Mouse (Mus musculus) MEL (cell line): Measurements from ENCODE around the gene 1700029H14Rik. TPM values are rescaled to one million over a fixed set of nuclear protein-coding genes. Genes with fewer than 3 reads are reported as not detected.

Experiments
- DNase-seq: peaks from one replicate; pipeline ENCODE4 v3.0.0; 2011; ENCODE audit warnings: low read depth, low spot score
- H3K27ac ChIP-seq: 2 replicates; pipeline ENCODE4 v1.5.1; 2012; ENCODE audit warnings: low read depth, mild to moderate bottlenecking, control low read depth, low read length, moderate library complexity; ENCODE audit not compliant: control insufficient read depth
- H3K27me3 ChIP-seq, 2 experiments: fragments of 150-350 bp in 1 of 2; sonication (generic) in 1 of 2; 2 replicates each; pipeline ENCODE4 v1.6.1; 2012; ENCODE audit warnings: low read length in 2 of 2, mild to moderate bottlenecking in 2 of 2, improper control_type of control experiment in 1 of 2, moderate library complexity in 1 of 2; ENCODE audit not compliant: insufficient read depth in 2 of 2, control insufficient read depth in 1 of 2
- H3K36me3 ChIP-seq, 2 experiments: 2 replicates each; pipeline ENCODE4 v1.6.1; 2012 to 2014; ENCODE audit warnings: low read length in 2 of 2, improper control_type of control experiment in 1 of 2, inconsistent platforms in 1 of 2, mild to moderate bottlenecking in 1 of 2; ENCODE audit not compliant: insufficient read depth in 2 of 2, control insufficient read depth in 1 of 2
- H3K4me1 ChIP-seq, 2 experiments: fragments of 150-350 bp in 1 of 2; sonication (generic) in 1 of 2; 2 replicates each; pipeline ENCODE4 v1.6.1; 2012; ENCODE audit warnings: low read length in 2 of 2, improper control_type of control experiment in 1 of 2, mild to moderate bottlenecking in 1 of 2; ENCODE audit not compliant: insufficient read depth in 2 of 2, control insufficient read depth in 1 of 2
- H3K4me3 ChIP-seq, 2 experiments: fragments of 150-350 bp in 1 of 2; sonication (generic) in 1 of 2; 2 replicates each; pipeline ENCODE4 v1.5.1; 2012; ENCODE audit warnings: low read depth in 2 of 2, low read length in 2 of 2, mild to moderate bottlenecking in 2 of 2, moderate library complexity in 2 of 2, control low read depth in 1 of 2, improper control_type of control experiment in 1 of 2; ENCODE audit not compliant: control insufficient read depth in 1 of 2, insufficient read depth in 1 of 2
- H3K79me2 ChIP-seq: 2 replicates; pipeline ENCODE4 v1.6.1; 2012; ENCODE audit warnings: mild to moderate bottlenecking, low read length, moderate library complexity; ENCODE audit not compliant: control insufficient read depth, poor library complexity, insufficient read depth
- H3K9ac ChIP-seq: 2 replicates; pipeline ENCODE4 v1.6.1; 2012; ENCODE audit warnings: low read depth, mild to moderate bottlenecking, control low read depth, low read length, moderate library complexity; ENCODE audit not compliant: control insufficient read depth, poor library complexity, severe bottlenecking
- H3K9me3 ChIP-seq: fragments of 150-350 bp; sonication (generic); replicated peaks from 2 replicates; pipeline ENCODE4 v1.6.1; 2012; ENCODE audit warnings: mild to moderate bottlenecking, low read length, improper control_type of control experiment, moderate library complexity; ENCODE audit not compliant: insufficient read depth
- BHLHE40 ChIP-seq: IDR thresholded peaks from 2 replicates; pipeline ENCODE4 v1.6.1; 2012; ENCODE audit warnings: low read depth, mild to moderate bottlenecking, inconsistent platforms, low read length, improper control_type of control experiment, borderline replicate concordance
- CHD1 ChIP-seq: IDR thresholded peaks from 2 replicates; pipeline ENCODE4 v1.6.1; 2012; ENCODE audit warnings: low read depth, mild to moderate bottlenecking, inconsistent platforms, low read length, improper control_type of control experiment
- CHD2 ChIP-seq: IDR thresholded peaks from 2 replicates; pipeline ENCODE4 v1.6.1; 2011; ENCODE audit warnings: low read length, improper control_type of control experiment
- CTCF ChIP-seq, 3 experiments: IDR thresholded peaks in 2 of 3; conservative IDR thresholded peaks in 1 of 3; 2 replicates each; pipeline ENCODE4 v1.5.1; 2011 to 2012; ENCODE audit warnings: low read length in 3 of 3, low read depth in 2 of 3, mild to moderate bottlenecking in 2 of 3, improper control_type of control experiment in 1 of 3, inconsistent platforms in 1 of 3, mixed read lengths in 1 of 3, moderate library complexity in 1 of 3; ENCODE audit not compliant: control insufficient read depth in 1 of 3, insufficient read depth in 1 of 3, poor library complexity in 1 of 3, severe bottlenecking in 1 of 3
- E2F4 ChIP-seq: IDR thresholded peaks from 2 replicates; pipeline ENCODE4 v1.6.1; 2011; ENCODE audit warnings: low read depth, low read length, improper control_type of control experiment, borderline replicate concordance
- ELF1 ChIP-seq: IDR thresholded peaks from 2 replicates; pipeline ENCODE4 v1.6.1; 2014; ENCODE audit warnings: low read depth, mild to moderate bottlenecking, inconsistent platforms, low read length, improper control_type of control experiment, moderate library complexity
- EP300 ChIP-seq, 2 experiments: IDR thresholded peaks; 2 replicates each; pipeline ENCODE4 v1.6.1; 2011; ENCODE audit warnings: improper control_type of control experiment in 2 of 2, low read length in 2 of 2, low read depth in 1 of 2, mild to moderate bottlenecking in 1 of 2
- ETS1 ChIP-seq: IDR thresholded peaks from 2 replicates; pipeline ENCODE4 v1.6.1; 2012; ENCODE audit warnings: low read depth, mild to moderate bottlenecking, inconsistent platforms, low read length, improper control_type of control experiment, moderate library complexity
- GABPA ChIP-seq: IDR thresholded peaks from 2 replicates; pipeline ENCODE4 v1.6.1; 2012; ENCODE audit warnings: low read depth, mild to moderate bottlenecking, inconsistent platforms, low read length, improper control_type of control experiment, moderate library complexity
- GATA1 ChIP-seq: IDR thresholded peaks from 2 replicates; pipeline ENCODE4 v1.6.1; 2011; ENCODE audit warnings: low read depth, low read length, improper control_type of control experiment
- HCFC1 ChIP-seq: IDR thresholded peaks from 2 replicates; pipeline ENCODE4 v1.6.1; 2012; ENCODE audit warnings: low read depth, mild to moderate bottlenecking, inconsistent platforms, low read length, improper control_type of control experiment, moderate library complexity
- JUND ChIP-seq: IDR thresholded peaks from 2 replicates; pipeline ENCODE4 v1.6.1; 2011; ENCODE audit warnings: low read depth, mild to moderate bottlenecking, improper control_type of control experiment, low read length
- KAT2A ChIP-seq: conservative IDR thresholded peaks from 2 replicates; pipeline ENCODE4 v1.6.1; 2012; ENCODE audit warnings: low read depth, low read length, improper control_type of control experiment, inconsistent platforms
- MAFK ChIP-seq: IDR thresholded peaks from 2 replicates; pipeline ENCODE4 v1.6.1; 2011; ENCODE audit warnings: low read depth, mild to moderate bottlenecking, low read length, improper control_type of control experiment, borderline replicate concordance
- MAX ChIP-seq: IDR thresholded peaks from 2 replicates; pipeline ENCODE4 v1.6.1; 2011; ENCODE audit warnings: low read length, improper control_type of control experiment
- MAZ ChIP-seq: IDR thresholded peaks from 2 replicates; pipeline ENCODE4 v1.6.1; 2012; ENCODE audit warnings: low read depth, mild to moderate bottlenecking, inconsistent platforms, low read length, improper control_type of control experiment
- MEF2A ChIP-seq: IDR thresholded peaks from 2 replicates; pipeline ENCODE4 v1.6.1; 2014; ENCODE audit warnings: low read depth, mild to moderate bottlenecking, inconsistent platforms, low read length, improper control_type of control experiment; ENCODE audit not compliant: poor library complexity, insufficient replicate concordance, severe bottlenecking; ENCODE audit errors: extremely low read depth
- MXI1 ChIP-seq: IDR thresholded peaks from 2 replicates; pipeline ENCODE4 v1.6.1; 2011; ENCODE audit warnings: mild to moderate bottlenecking, low read depth, low read length, improper control_type of control experiment
- MYC ChIP-seq: IDR thresholded peaks from 2 replicates; pipeline ENCODE4 v1.6.1; 2011; ENCODE audit warnings: low read depth, mild to moderate bottlenecking, low read length, improper control_type of control experiment, moderate library complexity
- NELFE ChIP-seq: IDR thresholded peaks from 2 replicates; pipeline ENCODE4 v1.6.1; 2011; ENCODE audit warnings: low read depth, low read length, improper control_type of control experiment
- NRF1 ChIP-seq: IDR thresholded peaks from 2 replicates; pipeline ENCODE4 v1.6.1; 2014; ENCODE audit warnings: low read depth, mild to moderate bottlenecking, inconsistent platforms, low read length, improper control_type of control experiment, moderate library complexity; ENCODE audit not compliant: poor library complexity, insufficient read depth, severe bottlenecking
- POLR2A ChIP-seq, 2 experiments: IDR thresholded peaks; 2 replicates each; pipeline ENCODE4 v1.6.1; 2011 to 2012; ENCODE audit warnings: low read length in 2 of 2, mild to moderate bottlenecking in 2 of 2, control low read depth in 1 of 2, improper control_type of control experiment in 1 of 2, low read depth in 1 of 2, moderate library complexity in 1 of 2; ENCODE audit not compliant: control insufficient read depth in 1 of 2, insufficient read depth in 1 of 2, poor library complexity in 1 of 2
- POLR2AphosphoS2 ChIP-seq: IDR thresholded peaks from 2 replicates; pipeline ENCODE4 v1.6.1; 2011; ENCODE audit warnings: low read length, improper control_type of control experiment
- POLR2AphosphoS5 ChIP-seq: IDR thresholded peaks from 2 replicates; pipeline ENCODE4 v1.6.1; 2012; ENCODE audit warnings: low read depth, borderline replicate concordance, mild to moderate bottlenecking, inconsistent platforms, low read length, moderate library complexity, mixed read lengths
- RAD21 ChIP-seq: IDR thresholded peaks from 2 replicates; pipeline ENCODE4 v1.6.1; 2011; ENCODE audit warnings: mild to moderate bottlenecking, low read depth, low read length, improper control_type of control experiment
- RCOR1 ChIP-seq: IDR thresholded peaks from 2 replicates; pipeline ENCODE4 v1.6.1; 2012; ENCODE audit warnings: low read depth, mild to moderate bottlenecking, inconsistent platforms, low read length, improper control_type of control experiment
- SIN3A ChIP-seq: IDR thresholded peaks from 2 replicates; pipeline ENCODE4 v1.6.1; 2012; ENCODE audit warnings: low read length, improper control_type of control experiment, inconsistent platforms
- SMC3 ChIP-seq: IDR thresholded peaks from 2 replicates; pipeline ENCODE4 v1.6.1; 2011; ENCODE audit warnings: low read depth, low read length, improper control_type of control experiment
- TAL1 ChIP-seq: IDR thresholded peaks from 2 replicates; pipeline ENCODE4 v1.6.1; 2012; ENCODE audit warnings: mild to moderate bottlenecking, inconsistent platforms, low read length, moderate library complexity, mixed read lengths
- TBP ChIP-seq: IDR thresholded peaks from 2 replicates; pipeline ENCODE4 v1.8.0; 2011; ENCODE audit warnings: low read depth, low read length, improper control_type of control experiment
- TCF12 ChIP-seq: IDR thresholded peaks from 2 replicates; pipeline ENCODE4 v1.6.1; 2014; ENCODE audit warnings: low read depth, mild to moderate bottlenecking, inconsistent platforms, low read length, improper control_type of control experiment, moderate library complexity
- USF1 ChIP-seq: IDR thresholded peaks from 2 replicates; pipeline ENCODE4 v1.6.1; 2014; ENCODE audit warnings: low read depth, mild to moderate bottlenecking, inconsistent platforms, low read length, improper control_type of control experiment, moderate library complexity
- USF2 ChIP-seq, 2 experiments: IDR thresholded peaks; 2 replicates each; pipeline ENCODE4 v1.6.1; 2011 to 2012; ENCODE audit warnings: improper control_type of control experiment in 2 of 2, low read length in 2 of 2, borderline replicate concordance in 1 of 2, inconsistent platforms in 1 of 2, low read depth in 1 of 2, mild to moderate bottlenecking in 1 of 2; ENCODE audit not compliant: insufficient read depth in 1 of 2
- ZC3H11A ChIP-seq: IDR thresholded peaks from 2 replicates; pipeline ENCODE4 v1.6.1; 2012; ENCODE audit warnings: low read depth, mild to moderate bottlenecking, inconsistent platforms, low read length, improper control_type of control experiment
- ZKSCAN1 ChIP-seq: IDR thresholded peaks from 2 replicates; pipeline ENCODE4 v1.6.1; 2012; ENCODE audit warnings: low read depth, mild to moderate bottlenecking, inconsistent platforms, low read length, improper control_type of control experiment, moderate library complexity
- ZMIZ1 ChIP-seq: IDR thresholded peaks from 2 replicates; pipeline ENCODE4 v1.6.1; 2012; ENCODE audit warnings: low read depth, mild to moderate bottlenecking, inconsistent platforms, low read length, improper control_type of control experiment, moderate library complexity
- ZNF384 ChIP-seq: IDR thresholded peaks from 2 replicates; pipeline ENCODE4 v1.6.1; 2012; ENCODE audit warnings: low read depth, mild to moderate bottlenecking, inconsistent platforms, low read length, improper control_type of control experiment
- polyA plus RNA-seq, 2 experiments: library from polyadenylated mRNA; stranded (reverse) in 1 of 2; unstranded in 1 of 2; fragments of >175 nt in 1 of 2; fragments of >200 nt in 1 of 2; gene quantifications; 2 replicates each; pipeline versions ENCODE4 v1.2.1 to v1.2.4; 2012; ENCODE audit warnings: low replicate concordance in 2 of 2, low read depth in 1 of 2; ENCODE audit not compliant: insufficient read length in 2 of 2, insufficient read depth in 1 of 2, missing spikeins in 1 of 2
- total RNA-seq: library from RNA; depleted of rRNA; stranded (reverse); fragments of 300-350 nt; gene quantifications from 2 replicates; pipeline ENCODE4 v1.2.3, GENCODE M21; 2012

The 1700029H14Rik gene
- total and polyA plus RNA-seq, 3 experiments, result 0.06 TPM; not detected in 2

GRCm38 (mm10) chr8:13531602-13532171 is 30.6 kb downstream of the 1700029H14Rik start:
- no peaks in the 10 kb centered on the region for H3K79me2 ChIP-seq
- peak overlapping the region; percentile 65 for H3K27ac ChIP-seq
- no peak overlapping the region for H3K4me3 ChIP-seq
- H3K36me3 ChIP-seq, result peaks cover 0 to 14% of the 10 kb centered on the region in 2 experiments; a peak in 2 of 4 replicates
- 0 out of 2 replicates have a peak overlapping the region, but pooled peaks have one; percentile 13 for H3K9ac ChIP-seq
- H3K4me1 ChIP-seq, result peaks cover 9 to 26% of the 10 kb centered on the region in 2 experiments
- H3K9me3 ChIP-seq, result no peaks in the 10 kb centered on the region
- DNase-seq, result peak; percentile 66
- no peaks in the 10 kb centered on the region; a peak in 1 of 4 replicates for H3K27me3 ChIP-seq
- TF ChIP-seq EP300 (IDR thresholded peaks at IDR 0.05; ENCODE audit: low read depth in 1 of 2, low read length in 2 of 2) (peak in 1 of 2 experiments; percentile 33; a peak in 2 of 4 replicates), SIN3A (no peak), ELF1 (no peak), ZMIZ1 (no peak), ETS1 (peak; percentile 43), POLR2AphosphoS2 (no peak), TBP (0 out of 2 replicates have a peak, but pooled peaks have one; percentile 27), NELFE (no peak), ZNF384 (no peak), MAX (no peak), HCFC1 (no peak), E2F4 (no peak), RAD21 (no peak), CHD1 (no peak), MYC (0 out of 2 replicates have a peak, but pooled peaks have one; percentile 45), MAFK (no peak), NRF1 (no peak), POLR2AphosphoS5 (no peak), POLR2A (IDR thresholded peaks at IDR 0.05; ENCODE audit: control insufficient read depth in 1 of 2, insufficient read depth in 1 of 2, low read depth in 1 of 2, low read length in 2 of 2, poor library complexity in 1 of 2) (no peak), BHLHE40 (peak; percentile 81), USF2 (IDR thresholded peaks at IDR 0.05; ENCODE audit: borderline replicate concordance in 1 of 2, insufficient read depth in 1 of 2, low read depth in 1 of 2, low read length in 2 of 2) (no peak), GATA1 (0 out of 2 replicates have a peak, but pooled peaks have one; percentile 28), GABPA (no peak), KAT2A (no peak), USF1 (peak; percentile 24; the same call in 1 of the 2 replicates), ZC3H11A (no peak), MXI1 (no peak; the same call in 1 of the 2 replicates), ZKSCAN1 (no peak), SMC3 (no peak), JUND (no peak), CHD2 (no peak), CTCF (IDR thresholded peaks at IDR 0.05 in 2 of 3, conservative IDR thresholded peaks at IDR 0.05 in 1 of 3; ENCODE audit: control insufficient read depth in 1 of 3, insufficient read depth in 1 of 3, low read depth in 2 of 3, low read length in 3 of 3, poor library complexity in 1 of 3, severe bottlenecking in 1 of 3) (no peak), TAL1 (no peak), RCOR1 (no peak), MAZ (no peak), TCF12 (no peak; the same call in 1 of the 2 replicates), MEF2A (no peak)
